Comparison of ENCODE assay signal across 8 mouse cellular contexts in the genomic region with DNA sequence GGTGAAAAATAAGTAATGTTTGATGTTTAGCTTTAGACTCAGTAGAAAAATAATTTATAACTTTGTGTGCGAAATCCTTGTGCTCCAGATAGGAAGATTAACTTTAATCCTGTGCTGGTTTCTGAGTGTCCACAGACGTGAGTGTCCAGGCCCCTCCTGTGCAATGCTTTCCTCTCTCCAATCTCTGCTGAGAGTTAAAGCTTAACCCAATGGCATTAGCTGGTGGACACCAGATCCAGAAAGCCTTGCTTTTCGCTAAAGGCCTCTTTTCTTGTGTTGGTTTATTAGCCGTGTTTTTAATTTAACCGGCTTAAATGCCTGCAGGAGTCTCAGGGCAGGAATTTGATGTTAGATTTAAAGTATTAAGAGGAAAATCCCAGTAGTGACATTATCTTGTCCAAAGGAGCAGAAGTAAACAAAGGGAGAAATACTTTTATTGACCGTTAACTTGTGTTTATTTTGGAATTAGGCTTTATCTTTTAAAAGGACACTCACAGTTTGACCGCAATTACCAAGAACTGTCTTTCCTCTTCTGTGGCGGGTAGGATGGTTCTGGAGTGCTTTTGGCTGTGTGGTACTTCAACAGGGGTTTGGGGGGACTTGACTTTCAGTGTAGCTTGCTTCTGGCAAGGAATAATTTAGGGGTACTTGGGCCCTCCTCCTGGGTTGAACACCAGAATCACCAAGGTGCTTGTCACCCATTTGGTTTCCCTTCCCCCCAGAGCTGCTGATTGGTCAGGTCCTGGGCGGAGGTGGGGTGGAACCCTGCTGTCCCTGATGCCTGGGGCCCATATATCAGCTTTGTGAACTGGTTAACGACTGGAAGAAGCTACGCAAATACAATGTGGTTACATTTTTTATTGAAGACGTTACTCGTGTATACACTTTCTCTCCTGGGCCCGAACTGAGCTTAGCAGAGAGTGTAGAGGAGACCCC.
A peak's percentile ranks its signal among the peaks of the same experiment; 100 is the strongest.
DNase-seq lines count a peak whose midpoint lies in the region; ATAC-seq and TF ChIP-seq lines count a peak whose summit lies in the region.

No protein-coding gene starts in this region.

- no peaks in the 10 kb centered on the region for H3K9me3 ChIP-seq in lung, embryonic 14.5 days (ENCODE audit: low read depth, low read length)
- 0 out of 2 replicates have a peak, but pooled peaks cover 3% of the 10 kb centered on the region for H3K9me3 ChIP-seq in embryonic facial prominence, embryonic 14.5 days (ENCODE audit: control insufficient read depth, low read length)
- H3K9me3 ChIP-seq in midbrain, embryonic 13.5 days = no peaks in the 10 kb centered on the region

- no peaks in the 10 kb centered on the region for H3K27me3 ChIP-seq in lung, embryonic 14.5 days (ENCODE audit: insufficient read depth, low read length)
- H3K27me3 ChIP-seq in embryonic facial prominence, embryonic 14.5 days (replicated peaks; ENCODE audit: control insufficient read depth, insufficient read depth, low read length) = no peaks in the 10 kb centered on the region
- H3K27me3 ChIP-seq in midbrain, embryonic 13.5 days = peaks cover 28% of the 10 kb centered on the region

- peaks cover 9% of the 10 kb centered on the region for H3K4me1 ChIP-seq in lung, embryonic 14.5 days (ENCODE audit: insufficient read depth)
- H3K4me1 ChIP-seq in embryonic facial prominence, embryonic 14.5 days (ENCODE audit: control insufficient read depth, insufficient read depth, low read length) = peaks cover 8% of the 10 kb centered on the region
- peaks cover 13% of the 10 kb centered on the region for H3K4me1 ChIP-seq in midbrain, embryonic 13.5 days (replicated peaks)

- WGBS in lung, embryonic 14.5 days = 44% methylated on average over 14 of the region's 14 CpGs
- WGBS in embryonic facial prominence, embryonic 14.5 days = 49% methylated on average over 14 of the region's 14 CpGs
- 38% methylated on average over 14 of the region's 14 CpGs for WGBS in midbrain, embryonic 13.5 days

- peak overlapping the region; percentile 28 for H3K4me3 ChIP-seq in lung, embryonic 14.5 days (ENCODE audit: low read depth, low read length)
- H3K4me3 ChIP-seq in embryonic facial prominence, embryonic 14.5 days (ENCODE audit: low read depth, low read length) = peak overlapping the region; percentile 38
- peak overlapping the region; percentile 24 for H3K4me3 ChIP-seq in midbrain, embryonic 13.5 days (replicated peaks)

- H3K4me2 ChIP-seq in lung, embryonic 14.5 days = peak overlapping the region; percentile 64
- peak overlapping the region; percentile 69 for H3K4me2 ChIP-seq in embryonic facial prominence, embryonic 14.5 days (ENCODE audit: low read depth, low read length)
- peak overlapping the region; percentile 48 for H3K4me2 ChIP-seq in midbrain, embryonic 13.5 days (replicated peaks)

- DNase-seq in lung, embryonic 14.5 days = no peak
- no peak for DNase-seq in lung, postnatal 10 days
- DNase-seq in embryonic facial prominence, embryonic 14.5 days (ENCODE audit: low spot score) = no peak
- DNase-seq in induced T-regulatory cell, adult 2 months (ENCODE audit: low read depth) = peak; percentile 56
- DNase-seq in thymus, postnatal 4 days = peak; percentile 67
- no peak for DNase-seq in frontal cortex, postnatal 25 days (ENCODE audit: low spot score in 2 of 2)
- DNase-seq in cerebellum, adult 9-10 months = no peak

- peak overlapping the region; percentile 77 for H3K27ac ChIP-seq in lung, embryonic 14.5 days (ENCODE audit: low read depth)
- H3K27ac ChIP-seq in embryonic facial prominence, embryonic 14.5 days (replicated peaks; ENCODE audit: low read depth, low read length) = peak overlapping the region; percentile 36; the same call in 1 of the 2 replicates
- H3K27ac ChIP-seq in midbrain, embryonic 13.5 days = no peak overlapping the region

- no peak for TF ChIP-seq CTCF in lung, embryonic 14.5 days (IDR thresholded peaks at IDR 0.05; ENCODE audit: low read depth)

- ATAC-seq in lung, embryonic 14.5 days (ENCODE audit: insufficient read depth) = peak; percentile 45
- ATAC-seq in embryonic facial prominence, embryonic 14.5 days (ENCODE audit: low read depth) = 0 out of 2 replicates have a peak, but pooled peaks have one; percentile 5
- 0 out of 2 replicates have a peak, but pooled peaks have one; percentile 9 for ATAC-seq in midbrain, embryonic 13.5 days

- peak overlapping the region; percentile 32 for H3K9ac ChIP-seq in lung, embryonic 14.5 days
- H3K9ac ChIP-seq in embryonic facial prominence, embryonic 14.5 days (ENCODE audit: low read depth, low read length) = peak overlapping the region; percentile 47
- H3K9ac ChIP-seq in midbrain, embryonic 13.5 days (replicated peaks) = 0 out of 2 replicates have a peak overlapping the region, but pooled peaks have one; percentile 2

- H3K36me3 ChIP-seq in lung, embryonic 14.5 days (ENCODE audit: insufficient read depth) = no peaks in the 10 kb centered on the region
- H3K36me3 ChIP-seq in embryonic facial prominence, embryonic 14.5 days (ENCODE audit: control insufficient read depth, insufficient read depth, low read length) = no peaks in the 10 kb centered on the region
- H3K36me3 ChIP-seq in midbrain, embryonic 13.5 days = no peaks in the 10 kb centered on the region

Comparison
In these comparisons a context has a peak if more than half of its experiments do, and no peak if none do; other contexts are left out.
1. DNase-seq: peak in induced T-regulatory cell, adult 2 months (single experiment) and thymus, postnatal 4 days (single experiment); none in lung, embryonic 14.5 days (single experiment), lung, postnatal 10 days (single experiment), embryonic facial prominence, embryonic 14.5 days (single experiment), frontal cortex, postnatal 25 days (0 of 2) and cerebellum, adult 9-10 months (single experiment).
2. Peak in every context shown above with its lines, with median percentiles within 50 percentile points of each other: ATAC-seq, H3K4me2 ChIP-seq, H3K4me3 ChIP-seq and H3K9ac ChIP-seq.